Mouse (Mus musculus): ENCODE measurements around the gene H1f0.

DNA sequence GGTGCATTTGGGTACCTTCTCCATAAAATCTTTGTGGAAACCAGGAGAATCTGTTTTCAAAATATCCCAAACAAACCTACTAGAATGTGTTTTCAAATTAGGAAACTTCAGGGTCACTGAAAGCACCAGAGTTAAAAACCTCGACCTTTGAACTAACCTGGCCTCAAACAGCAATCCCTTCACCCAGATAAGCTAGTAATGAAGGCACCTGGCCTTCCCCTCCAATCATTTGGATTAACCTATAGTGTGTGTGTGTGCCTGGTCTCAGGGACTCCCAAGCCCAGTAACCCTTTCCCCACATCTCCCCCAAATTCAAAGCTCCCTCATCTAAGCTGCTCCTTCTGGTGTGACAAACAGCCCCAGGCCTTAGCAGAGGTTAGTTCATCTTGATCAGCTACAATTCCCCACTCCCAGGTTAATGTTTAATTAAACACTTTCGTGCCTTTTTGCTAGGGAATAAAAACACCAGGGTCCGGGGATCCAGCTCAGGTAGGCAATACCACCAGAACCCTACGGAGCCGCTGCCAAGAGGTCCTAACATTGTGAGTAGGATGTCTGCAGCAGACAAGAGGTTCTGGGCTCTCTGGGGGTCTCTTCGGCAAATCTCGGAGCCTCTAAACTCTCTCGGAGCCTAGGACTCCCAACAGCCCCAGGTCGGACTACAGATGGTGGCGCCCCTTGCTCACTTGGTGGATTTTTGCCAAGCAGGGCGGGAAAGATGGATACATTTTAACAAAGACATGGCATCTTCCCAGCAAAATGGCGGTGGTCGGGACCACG is 1.5 kb upstream of the H1f0 start:
- no peak for TF ChIP-seq CTCF (IDR thresholded peaks at IDR 0.05; ENCODE audit: low read depth, low read length)
- TF ChIP-seq POLR2A (IDR thresholded peaks at IDR 0.05; ENCODE audit: borderline replicate concordance, low read depth, low read length) = no peak
